Mouse (Mus musculus): ENCODE data around the gene 4930455H04Rik. TPM values are rescaled to one million over a fixed set of nuclear protein-coding genes. Genes with fewer than 3 reads are reported as not detected.

Gene 4930455H04Rik
- polyA plus RNA-seq, 1 experiment = not detected

- no peak overlapping the region for H3K9ac ChIP-seq (ENCODE audit: low read depth, poor library complexity, severe bottlenecking)
- no peaks in the 10 kb centered on the region for H3K4me1 ChIP-seq (ENCODE audit: control insufficient read depth, insufficient read depth, low read length)
- H3K36me3 ChIP-seq (ENCODE audit: control insufficient read depth, insufficient read depth, low read length, poor library complexity, severe bottlenecking) = no peaks in the 10 kb centered on the region
- no peaks in the 10 kb centered on the region for H3K27me3 ChIP-seq (ENCODE audit: control insufficient read depth, insufficient read depth, low read length, poor library complexity, severe bottlenecking)
- no peak overlapping the region for H3K27ac ChIP-seq (ENCODE audit: insufficient read depth, low read length)
- no peak for TF ChIP-seq CTCF (IDR thresholded peaks at IDR 0.05; ENCODE audit: low read depth, low read length)
- no peak for TF ChIP-seq EP300 (IDR thresholded peaks at IDR 0.05; ENCODE audit: insufficient read depth, low read depth, low read length)
- TF ChIP-seq POLR2A (IDR thresholded peaks at IDR 0.05; ENCODE audit: insufficient read depth, low read length) = no peak
- H3K9me3 ChIP-seq (replicated peaks; ENCODE audit: control insufficient read depth, insufficient read depth, low read length, poor library complexity, severe bottlenecking) = no peaks in the 10 kb centered on the region
- H3K4me3 ChIP-seq (ENCODE audit: low read depth, low read length) = no peak overlapping the region
These were observed 27.1 kb upstream of the 4930455H04Rik start for GRCm38 (mm10) chr3:116940804-116941558.

- TF ChIP-seq CTCF (IDR thresholded peaks at IDR 0.05; ENCODE audit: low read depth, low read length) = no peak
- no peak for TF ChIP-seq EP300 (IDR thresholded peaks at IDR 0.05; ENCODE audit: insufficient read depth, low read depth, low read length)
- TF ChIP-seq POLR2A (IDR thresholded peaks at IDR 0.05; ENCODE audit: insufficient read depth, low read length) = no peak
- no peaks in the 10 kb centered on the region for H3K27me3 ChIP-seq (ENCODE audit: control insufficient read depth, insufficient read depth, low read length, poor library complexity, severe bottlenecking)
- H3K36me3 ChIP-seq (ENCODE audit: control insufficient read depth, insufficient read depth, low read length, poor library complexity, severe bottlenecking) = no peaks in the 10 kb centered on the region
- H3K27ac ChIP-seq (ENCODE audit: insufficient read depth, low read length) = no peak overlapping the region
- H3K4me3 ChIP-seq (ENCODE audit: low read depth, low read length) = no peak overlapping the region
- H3K4me1 ChIP-seq (ENCODE audit: control insufficient read depth, insufficient read depth, low read length) = no peaks in the 10 kb centered on the region
- no peaks in the 10 kb centered on the region for H3K9me3 ChIP-seq (replicated peaks; ENCODE audit: control insufficient read depth, insufficient read depth, low read length, poor library complexity, severe bottlenecking)
- H3K9ac ChIP-seq (ENCODE audit: low read depth, poor library complexity, severe bottlenecking) = no peak overlapping the region
These were observed 26.4 kb upstream of the 4930455H04Rik start for GRCm38 (mm10) chr3:116941559-116942117.

- Histone ChIP-seq H3K9me3 (replicated peaks; ENCODE audit: control insufficient read depth, insufficient read depth, low read length, poor library complexity, severe bottlenecking) (no peaks in the 10 kb centered on the region), H3K4me1 (ENCODE audit: control insufficient read depth, insufficient read depth, low read length) (no peaks in the 10 kb centered on the region), H3K27me3 (ENCODE audit: control insufficient read depth, insufficient read depth, low read length, poor library complexity, severe bottlenecking) (no peaks in the 10 kb centered on the region), H3K4me3 (ENCODE audit: low read depth, low read length) (no peak overlapping the region), H3K9ac (ENCODE audit: low read depth, poor library complexity, severe bottlenecking) (no peak overlapping the region), H3K36me3 (ENCODE audit: control insufficient read depth, insufficient read depth, low read length, poor library complexity, severe bottlenecking) (no peaks in the 10 kb centered on the region), H3K27ac (ENCODE audit: insufficient read depth, low read length) (no peak overlapping the region)
- TF ChIP-seq EP300 (IDR thresholded peaks at IDR 0.05; ENCODE audit: insufficient read depth, low read depth, low read length) = no peak
- no peak for TF ChIP-seq POLR2A (IDR thresholded peaks at IDR 0.05; ENCODE audit: insufficient read depth, low read length)
These were observed 25.3 kb upstream of the 4930455H04Rik start for GRCm38 (mm10) chr3:116942751-116943150.

- no peak for TF ChIP-seq EP300 (IDR thresholded peaks at IDR 0.05; ENCODE audit: insufficient read depth, low read depth, low read length)
- no peak for TF ChIP-seq POLR2A (IDR thresholded peaks at IDR 0.05; ENCODE audit: insufficient read depth, low read length)
- TF ChIP-seq CTCF (IDR thresholded peaks at IDR 0.05; ENCODE audit: low read depth, low read length) = no peak
These were observed 24.6 kb upstream of the 4930455H04Rik start for GRCm38 (mm10) chr3:116943422-116943821.

GRCm38 (mm10) chr3:116946476-116946875 is 21.6 kb upstream of the 4930455H04Rik start:
- Histone ChIP-seq H3K4me3 (ENCODE audit: low read depth, low read length) (no peak overlapping the region), H3K27ac (ENCODE audit: insufficient read depth, low read length) (no peak overlapping the region), H3K36me3 (ENCODE audit: control insufficient read depth, insufficient read depth, low read length, poor library complexity, severe bottlenecking) (no peaks in the 10 kb centered on the region), H3K27me3 (ENCODE audit: control insufficient read depth, insufficient read depth, low read length, poor library complexity, severe bottlenecking) (no peaks in the 10 kb centered on the region), H3K9me3 (replicated peaks; ENCODE audit: control insufficient read depth, insufficient read depth, low read length, poor library complexity, severe bottlenecking) (no peaks in the 10 kb centered on the region), H3K4me1 (ENCODE audit: control insufficient read depth, insufficient read depth, low read length) (no peaks in the 10 kb centered on the region), H3K9ac (ENCODE audit: low read depth, poor library complexity, severe bottlenecking) (no peak overlapping the region)
- TF ChIP-seq CTCF (IDR thresholded peaks at IDR 0.05; ENCODE audit: low read depth, low read length) = no peak
- TF ChIP-seq EP300 (IDR thresholded peaks at IDR 0.05; ENCODE audit: insufficient read depth, low read depth, low read length) = no peak
- no peak for TF ChIP-seq POLR2A (IDR thresholded peaks at IDR 0.05; ENCODE audit: insufficient read depth, low read length)

More at GRCm38 (mm10) chr3:116943422-116943821, 24.6 kb upstream of the 4930455H04Rik start:
- no peaks in the 10 kb centered on the region for H3K4me1 ChIP-seq (ENCODE audit: control insufficient read depth, insufficient read depth, low read length)
- no peak overlapping the region for H3K9ac ChIP-seq (ENCODE audit: low read depth, poor library complexity, severe bottlenecking)
- H3K4me3 ChIP-seq (ENCODE audit: low read depth, low read length) = no peak overlapping the region
- no peaks in the 10 kb centered on the region for H3K36me3 ChIP-seq (ENCODE audit: control insufficient read depth, insufficient read depth, low read length, poor library complexity, severe bottlenecking)
- H3K27ac ChIP-seq (ENCODE audit: insufficient read depth, low read length) = no peak overlapping the region
- no peaks in the 10 kb centered on the region for H3K9me3 ChIP-seq (replicated peaks; ENCODE audit: control insufficient read depth, insufficient read depth, low read length, poor library complexity, severe bottlenecking)
- no peaks in the 10 kb centered on the region for H3K27me3 ChIP-seq (ENCODE audit: control insufficient read depth, insufficient read depth, low read length, poor library complexity, severe bottlenecking)

GRCm38 (mm10) chr3:116950665-116951115 is 17.4 kb upstream of the 4930455H04Rik start:
- no peak for TF ChIP-seq EP300 (IDR thresholded peaks at IDR 0.05; ENCODE audit: insufficient read depth, low read depth, low read length)
- no peak for TF ChIP-seq POLR2A (IDR thresholded peaks at IDR 0.05; ENCODE audit: insufficient read depth, low read length)
- TF ChIP-seq CTCF (IDR thresholded peaks at IDR 0.05; ENCODE audit: low read depth, low read length) = no peak
- H3K36me3 ChIP-seq (ENCODE audit: control insufficient read depth, insufficient read depth, low read length, poor library complexity, severe bottlenecking) = no peaks in the 10 kb centered on the region
- no peaks in the 10 kb centered on the region for H3K9me3 ChIP-seq (replicated peaks; ENCODE audit: control insufficient read depth, insufficient read depth, low read length, poor library complexity, severe bottlenecking)
- no peaks in the 10 kb centered on the region for H3K27me3 ChIP-seq (ENCODE audit: control insufficient read depth, insufficient read depth, low read length, poor library complexity, severe bottlenecking)
- H3K27ac ChIP-seq (ENCODE audit: insufficient read depth, low read length) = no peak overlapping the region
- H3K4me1 ChIP-seq (ENCODE audit: control insufficient read depth, insufficient read depth, low read length) = no peaks in the 10 kb centered on the region
- no peak overlapping the region for H3K4me3 ChIP-seq (ENCODE audit: low read depth, low read length)
- no peak overlapping the region for H3K9ac ChIP-seq (ENCODE audit: low read depth, poor library complexity, severe bottlenecking)
